Mouse (Mus musculus) embryonic facial prominence, embryonic 11.5 days (tissue): ENCODE measurements around the gene Tpbg. TPM values are rescaled to one million over a fixed set of nuclear protein-coding genes. Genes with fewer than 3 reads are reported as not detected.

ENCODE experiments used
- ATAC-seq: fragments of 200-750 bp; cut with Nextera tagmentation; replicated peaks from 2 replicates; pipeline ENCODE4 v1.8.0; 2017; ENCODE audit warnings: low read depth; ENCODE audit not compliant: insufficient number of reproducible peaks, low FRiP score, low TSS enrichment
- DNase-seq: peaks from one replicate; pipeline ENCODE4 v3.0.0-alpha.2; 2015; ENCODE audit warnings: low spot score
- H3K27ac ChIP-seq: fragments of 300-500 bp; sonication (generic); replicated peaks from 2 replicates; pipeline ENCODE4 v1.5.1; 2014; ENCODE audit warnings: mild to moderate bottlenecking, low read depth, low read length, control low read depth
- H3K27me3 ChIP-seq: fragments of 300-500 bp; sonication (generic); 2 replicates; pipeline ENCODE4 v1.6.1; 2014; ENCODE audit warnings: mild to moderate bottlenecking, low read length, moderate library complexity, mixed read lengths; ENCODE audit not compliant: control insufficient read depth, insufficient read depth
- H3K36me3 ChIP-seq: fragments of 300-500 bp; sonication (generic); replicated peaks from 2 replicates; pipeline ENCODE4 v1.6.1; 2014; ENCODE audit warnings: low read depth, mild to moderate bottlenecking, low read length, moderate library complexity, mixed read lengths; ENCODE audit not compliant: control insufficient read depth, insufficient read depth
- H3K4me1 ChIP-seq: fragments of 300-500 bp; sonication (generic); 2 replicates; pipeline ENCODE4 v1.6.1; 2014; ENCODE audit warnings: low read length, mixed read lengths; ENCODE audit not compliant: control insufficient read depth, insufficient read depth
- H3K4me2 ChIP-seq: fragments of 300-500 bp; sonication (generic); 2 replicates; pipeline ENCODE4 v1.6.1; 2014; ENCODE audit warnings: low read depth, mild to moderate bottlenecking, control low read depth, low read length, moderate library complexity
- H3K4me3 ChIP-seq: fragments of 300-500 bp; sonication (generic); 2 replicates; pipeline ENCODE4 v1.5.1; 2014; ENCODE audit warnings: low read depth, low read length, control low read depth
- H3K9ac ChIP-seq: fragments of 300-500 bp; sonication (generic); replicated peaks from 2 replicates; pipeline ENCODE4 v1.6.1; 2014; ENCODE audit warnings: mild to moderate bottlenecking, control low read depth, low read length
- H3K9me3 ChIP-seq: fragments of 300-500 bp; sonication (generic); replicated peaks from 2 replicates; pipeline ENCODE4 v1.6.1; 2016; ENCODE audit warnings: mild to moderate bottlenecking, low read length, inconsistent platforms, mixed read lengths; ENCODE audit not compliant: control insufficient read depth
- WGBS: fragments of 180-500 bp; shearing (Covaris S2); extraction: QIAGEN DNeasy Blood & Tissue Kit; methylation state at CpG from one replicate; pipeline ENCODE4 v1.1.7; 2014; 5-methylcytosine and 5-hydroxymethylcytosine counted together
- polyA plus RNA-seq: library from polyadenylated mRNA; unstranded; fragments of >200 nt; fragmentation: Nextera tagmentation; extraction: Ambion mirVana; gene quantifications from 2 replicates; pipeline ENCODE4 v1.2.1, GENCODE M21; 2014

The Tpbg gene
- polyA plus RNA-seq, 1 experiment from 2014 or later: 24.9 TPM

DNA sequence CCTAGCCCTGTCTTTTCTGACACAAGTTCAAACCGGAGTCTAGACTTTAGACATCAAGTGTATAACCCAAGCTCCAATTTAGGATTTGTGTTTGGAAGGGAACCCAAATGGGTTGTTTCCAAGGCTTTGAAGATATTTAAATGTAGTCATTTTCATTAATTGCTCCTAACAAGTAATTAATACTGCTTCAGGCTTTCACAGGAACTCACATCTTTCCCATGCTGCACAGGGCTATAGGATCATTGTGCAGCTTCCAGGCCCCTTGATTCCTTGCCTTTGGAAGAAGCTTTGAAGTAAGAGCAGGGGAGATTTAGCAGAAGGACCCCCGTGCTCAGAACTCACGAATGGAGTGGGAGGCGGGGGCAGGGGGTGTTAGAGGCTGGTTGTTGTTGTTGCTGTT lies 18.9 kb downstream of the Tpbg start:
- WGBS: 48% methylated on average over 4 of the region's 4 CpGs
- no peak for ATAC-seq

DNA sequence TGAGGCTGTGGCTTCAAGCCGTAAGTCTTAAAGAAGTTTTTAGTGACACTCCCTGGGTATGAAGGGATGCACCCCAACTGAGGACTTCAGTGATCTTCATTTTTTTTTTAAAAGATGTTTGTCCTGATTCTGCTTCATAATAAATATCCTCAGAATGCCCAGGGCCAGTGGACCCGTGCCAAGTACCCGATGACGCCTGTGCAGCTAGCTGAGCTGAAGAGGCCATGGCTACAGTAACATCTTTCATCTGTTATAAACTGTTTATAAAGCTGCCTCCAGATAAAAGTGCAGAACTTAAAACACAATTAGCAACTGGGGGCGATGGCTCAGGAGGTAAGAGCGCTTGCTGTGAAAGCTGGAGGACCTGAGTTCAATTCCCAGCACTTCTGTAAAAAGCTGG lies 20.4 kb downstream of the Tpbg start:
- H3K4me2 ChIP-seq: no peak overlapping the region
- H3K9ac ChIP-seq: no peak overlapping the region
- H3K36me3 ChIP-seq: no peaks in the 10 kb centered on the region
- WGBS: 81% methylated on average over 6 of the region's 6 CpGs
- DNase-seq (no peak), ATAC-seq (no peak)
- no peak overlapping the region for H3K27ac ChIP-seq
- no peaks in the 10 kb centered on the region for H3K27me3 ChIP-seq
- no peaks in the 10 kb centered on the region for H3K9me3 ChIP-seq
- no peak overlapping the region for H3K4me3 ChIP-seq
- H3K4me1 ChIP-seq: no peaks in the 10 kb centered on the region

More for the DNA sequence above, 18.9 kb downstream of the Tpbg start:
- Histone ChIP-seq H3K27ac (no peak overlapping the region), H3K36me3 (no peaks in the 10 kb centered on the region), H3K4me3 (no peak overlapping the region), H3K9ac (no peak overlapping the region), H3K27me3 (no peaks in the 10 kb centered on the region), H3K9me3 (no peaks in the 10 kb centered on the region), H3K4me2 (no peak overlapping the region), H3K4me1 (no peaks in the 10 kb centered on the region)
- DNase-seq: no peak

- Histone ChIP-seq H3K27me3 (no peaks in the 10 kb centered on the region), H3K27ac (no peak overlapping the region), H3K4me3 (no peak overlapping the region), H3K4me1 (no peaks in the 10 kb centered on the region), H3K9ac (no peak overlapping the region), H3K9me3 (no peaks in the 10 kb centered on the region), H3K4me2 (no peak overlapping the region), H3K36me3 (no peaks in the 10 kb centered on the region)
- DNase-seq: no peak
- 75% methylated on average over 7 of the region's 7 CpGs for WGBS
- no peak for ATAC-seq
These were observed 30.7 kb downstream of the Tpbg start for GRCm38 (mm10) chr9:85872908-85873307.

DNA sequence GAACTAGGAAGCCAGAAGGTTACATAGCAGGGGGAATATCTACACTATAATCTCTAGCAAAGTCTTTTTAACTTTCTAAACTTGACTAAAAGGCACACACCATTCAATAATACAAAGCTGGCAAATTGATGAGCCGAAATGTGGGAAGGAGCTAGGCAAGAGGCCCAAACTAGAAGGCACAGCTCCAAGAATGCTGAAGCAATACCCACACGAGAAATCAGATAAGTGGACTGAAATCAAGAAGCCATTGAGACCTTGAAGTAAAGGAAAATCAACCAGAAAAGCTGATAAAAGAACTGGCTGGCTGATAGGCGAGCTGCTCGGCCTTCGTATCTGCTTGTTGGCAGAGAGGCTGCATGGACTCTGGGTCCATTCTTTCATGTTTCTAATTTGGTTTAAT lies 51.5 kb downstream of the Tpbg start:
- Histone ChIP-seq H3K4me1 (no peaks in the 10 kb centered on the region), H3K36me3 (no peaks in the 10 kb centered on the region), H3K4me2 (no peak overlapping the region), H3K9ac (no peak overlapping the region), H3K27ac (no peak overlapping the region), H3K9me3 (no peaks in the 10 kb centered on the region), H3K4me3 (no peak overlapping the region), H3K27me3 (no peaks in the 10 kb centered on the region)
- WGBS: 79% methylated on average over 5 of the region's 5 CpGs
- DNase-seq: no peak
- no peak for ATAC-seq

Other genes starting within 250 kb of the Tpbg start
- 42.4 and 43.3 TPM in 2 replicates for gene Ibtk, start 93.0 kb upstream of the Tpbg start, polyA plus RNA-seq